Mouse (Mus musculus): ENCODE data around the gene Stam2. TPM values are rescaled to one million over a fixed set of nuclear protein-coding genes. Genes with fewer than 3 reads are reported as not detected.

Stam2 gene
- polyA plus RNA-seq, 1 experiment from 2014 or later = 34.5 TPM

GRCm38 (mm10) chr2:52643657-52644056 is 98.4 kb downstream of the Stam2 start:
- Histone ChIP-seq H3K9me3 (no peaks in the 10 kb centered on the region), H3K27me3 (no peaks in the 10 kb centered on the region), H3K4me1 (replicated peaks) (peaks cover 6% of the 10 kb centered on the region; the same call in 1 of the 2 replicates), H3K4me2 (no peak overlapping the region), H3K4me3 (no peak overlapping the region), H3K36me3 (no peaks in the 10 kb centered on the region), H3K27ac (replicated peaks) (no peak overlapping the region), H3K9ac (no peak overlapping the region)
- ATAC-seq (ENCODE audit: low read depth) = no peak; the same call in 1 of the 2 replicates
- 83% methylated on average over 6 of the region's 6 CpGs for WGBS

Other genes starting within 250 kb of the Stam2 start
- 9.1 and 12.7 TPM in 2 replicates for gene Cacnb4, start 65.5 kb downstream of the Stam2 start, polyA plus RNA-seq (2015; fragmentation: Nextera tagmentation; extraction: Ambion mirVana)
- gene Fmnl2, start 115.6 kb upstream of the Stam2 start, polyA plus RNA-seq (2015; fragmentation: Nextera tagmentation; extraction: Ambion mirVana) = 10.5 and 10.9 TPM in 2 replicates

Measured in neural tube, embryonic 13.5 days (tissue).